Mouse (Mus musculus) MEL (cell line): Measurements from ENCODE around the gene Rabggtb. TPM values are rescaled to one million over a fixed set of nuclear protein-coding genes. Genes with fewer than 3 reads are reported as not detected.

Experiments
- DNase-seq: peaks from one replicate; pipeline ENCODE4 v3.0.0; 2011; ENCODE audit warnings: low read depth, low spot score
- H3K27ac ChIP-seq: 2 replicates; pipeline ENCODE4 v1.5.1; 2012; ENCODE audit warnings: low read depth, mild to moderate bottlenecking, control low read depth, low read length, moderate library complexity; ENCODE audit not compliant: control insufficient read depth
- H3K27me3 ChIP-seq, 2 experiments: fragments of 150-350 bp in 1 of 2; sonication (generic) in 1 of 2; 2 replicates each; pipeline ENCODE4 v1.6.1; 2012; ENCODE audit warnings: low read length in 2 of 2, mild to moderate bottlenecking in 2 of 2, improper control_type of control experiment in 1 of 2, moderate library complexity in 1 of 2; ENCODE audit not compliant: insufficient read depth in 2 of 2, control insufficient read depth in 1 of 2
- H3K36me3 ChIP-seq, 2 experiments: 2 replicates each; pipeline ENCODE4 v1.6.1; 2012 to 2014; ENCODE audit warnings: low read length in 2 of 2, improper control_type of control experiment in 1 of 2, inconsistent platforms in 1 of 2, mild to moderate bottlenecking in 1 of 2; ENCODE audit not compliant: insufficient read depth in 2 of 2, control insufficient read depth in 1 of 2
- H3K4me1 ChIP-seq, 2 experiments: fragments of 150-350 bp in 1 of 2; sonication (generic) in 1 of 2; 2 replicates each; pipeline ENCODE4 v1.6.1; 2012; ENCODE audit warnings: low read length in 2 of 2, improper control_type of control experiment in 1 of 2, mild to moderate bottlenecking in 1 of 2; ENCODE audit not compliant: insufficient read depth in 2 of 2, control insufficient read depth in 1 of 2
- H3K4me3 ChIP-seq, 2 experiments: fragments of 150-350 bp in 1 of 2; sonication (generic) in 1 of 2; 2 replicates each; pipeline ENCODE4 v1.5.1; 2012; ENCODE audit warnings: low read depth in 2 of 2, low read length in 2 of 2, mild to moderate bottlenecking in 2 of 2, moderate library complexity in 2 of 2, control low read depth in 1 of 2, improper control_type of control experiment in 1 of 2; ENCODE audit not compliant: control insufficient read depth in 1 of 2, insufficient read depth in 1 of 2
- H3K79me2 ChIP-seq: 2 replicates; pipeline ENCODE4 v1.6.1; 2012; ENCODE audit warnings: mild to moderate bottlenecking, low read length, moderate library complexity; ENCODE audit not compliant: control insufficient read depth, poor library complexity, insufficient read depth
- H3K9ac ChIP-seq: 2 replicates; pipeline ENCODE4 v1.6.1; 2012; ENCODE audit warnings: low read depth, mild to moderate bottlenecking, control low read depth, low read length, moderate library complexity; ENCODE audit not compliant: control insufficient read depth, poor library complexity, severe bottlenecking
- H3K9me3 ChIP-seq: fragments of 150-350 bp; sonication (generic); replicated peaks from 2 replicates; pipeline ENCODE4 v1.6.1; 2012; ENCODE audit warnings: mild to moderate bottlenecking, low read length, improper control_type of control experiment, moderate library complexity; ENCODE audit not compliant: insufficient read depth
- BHLHE40 ChIP-seq: IDR thresholded peaks from 2 replicates; pipeline ENCODE4 v1.6.1; 2012; ENCODE audit warnings: low read depth, mild to moderate bottlenecking, inconsistent platforms, low read length, improper control_type of control experiment, borderline replicate concordance
- CHD1 ChIP-seq: IDR thresholded peaks from 2 replicates; pipeline ENCODE4 v1.6.1; 2012; ENCODE audit warnings: low read depth, mild to moderate bottlenecking, inconsistent platforms, low read length, improper control_type of control experiment
- CTCF ChIP-seq, 3 experiments: IDR thresholded peaks in 2 of 3; conservative IDR thresholded peaks in 1 of 3; 2 replicates each; pipeline ENCODE4 v1.5.1; 2011 to 2012; ENCODE audit warnings: low read length in 3 of 3, low read depth in 2 of 3, mild to moderate bottlenecking in 2 of 3, improper control_type of control experiment in 1 of 3, inconsistent platforms in 1 of 3, mixed read lengths in 1 of 3, moderate library complexity in 1 of 3; ENCODE audit not compliant: control insufficient read depth in 1 of 3, insufficient read depth in 1 of 3, poor library complexity in 1 of 3, severe bottlenecking in 1 of 3
- E2F4 ChIP-seq: IDR thresholded peaks from 2 replicates; pipeline ENCODE4 v1.6.1; 2011; ENCODE audit warnings: low read depth, low read length, improper control_type of control experiment, borderline replicate concordance
- ELF1 ChIP-seq: IDR thresholded peaks from 2 replicates; pipeline ENCODE4 v1.6.1; 2014; ENCODE audit warnings: low read depth, mild to moderate bottlenecking, inconsistent platforms, low read length, improper control_type of control experiment, moderate library complexity
- GABPA ChIP-seq: IDR thresholded peaks from 2 replicates; pipeline ENCODE4 v1.6.1; 2012; ENCODE audit warnings: low read depth, mild to moderate bottlenecking, inconsistent platforms, low read length, improper control_type of control experiment, moderate library complexity
- GATA1 ChIP-seq: IDR thresholded peaks from 2 replicates; pipeline ENCODE4 v1.6.1; 2011; ENCODE audit warnings: low read depth, low read length, improper control_type of control experiment
- HCFC1 ChIP-seq: IDR thresholded peaks from 2 replicates; pipeline ENCODE4 v1.6.1; 2012; ENCODE audit warnings: low read depth, mild to moderate bottlenecking, inconsistent platforms, low read length, improper control_type of control experiment, moderate library complexity
- KAT2A ChIP-seq: conservative IDR thresholded peaks from 2 replicates; pipeline ENCODE4 v1.6.1; 2012; ENCODE audit warnings: low read depth, low read length, improper control_type of control experiment, inconsistent platforms
- MAFK ChIP-seq: IDR thresholded peaks from 2 replicates; pipeline ENCODE4 v1.6.1; 2011; ENCODE audit warnings: low read depth, mild to moderate bottlenecking, low read length, improper control_type of control experiment, borderline replicate concordance
- MEF2A ChIP-seq: IDR thresholded peaks from 2 replicates; pipeline ENCODE4 v1.6.1; 2014; ENCODE audit warnings: low read depth, mild to moderate bottlenecking, inconsistent platforms, low read length, improper control_type of control experiment; ENCODE audit not compliant: poor library complexity, insufficient replicate concordance, severe bottlenecking; ENCODE audit errors: extremely low read depth
- MXI1 ChIP-seq: IDR thresholded peaks from 2 replicates; pipeline ENCODE4 v1.6.1; 2011; ENCODE audit warnings: mild to moderate bottlenecking, low read depth, low read length, improper control_type of control experiment
- POLR2AphosphoS2 ChIP-seq: IDR thresholded peaks from 2 replicates; pipeline ENCODE4 v1.6.1; 2011; ENCODE audit warnings: low read length, improper control_type of control experiment
- POLR2AphosphoS5 ChIP-seq: IDR thresholded peaks from 2 replicates; pipeline ENCODE4 v1.6.1; 2012; ENCODE audit warnings: low read depth, borderline replicate concordance, mild to moderate bottlenecking, inconsistent platforms, low read length, moderate library complexity, mixed read lengths
- RAD21 ChIP-seq: IDR thresholded peaks from 2 replicates; pipeline ENCODE4 v1.6.1; 2011; ENCODE audit warnings: mild to moderate bottlenecking, low read depth, low read length, improper control_type of control experiment
- SMC3 ChIP-seq: IDR thresholded peaks from 2 replicates; pipeline ENCODE4 v1.6.1; 2011; ENCODE audit warnings: low read depth, low read length, improper control_type of control experiment
- TBP ChIP-seq: IDR thresholded peaks from 2 replicates; pipeline ENCODE4 v1.8.0; 2011; ENCODE audit warnings: low read depth, low read length, improper control_type of control experiment
- TCF12 ChIP-seq: IDR thresholded peaks from 2 replicates; pipeline ENCODE4 v1.6.1; 2014; ENCODE audit warnings: low read depth, mild to moderate bottlenecking, inconsistent platforms, low read length, improper control_type of control experiment, moderate library complexity
- UBTF ChIP-seq: IDR thresholded peaks from 2 replicates; pipeline ENCODE4 v1.6.1; 2012; ENCODE audit warnings: low read depth, mild to moderate bottlenecking, inconsistent platforms, low read length, improper control_type of control experiment, moderate library complexity, borderline replicate concordance; ENCODE audit not compliant: insufficient read depth
- ZC3H11A ChIP-seq: IDR thresholded peaks from 2 replicates; pipeline ENCODE4 v1.6.1; 2012; ENCODE audit warnings: low read depth, mild to moderate bottlenecking, inconsistent platforms, low read length, improper control_type of control experiment
- ZMIZ1 ChIP-seq: IDR thresholded peaks from 2 replicates; pipeline ENCODE4 v1.6.1; 2012; ENCODE audit warnings: low read depth, mild to moderate bottlenecking, inconsistent platforms, low read length, improper control_type of control experiment, moderate library complexity
- ZNF384 ChIP-seq: IDR thresholded peaks from 2 replicates; pipeline ENCODE4 v1.6.1; 2012; ENCODE audit warnings: low read depth, mild to moderate bottlenecking, inconsistent platforms, low read length, improper control_type of control experiment
- polyA plus RNA-seq, 2 experiments: library from polyadenylated mRNA; stranded (reverse) in 1 of 2; unstranded in 1 of 2; fragments of >175 nt in 1 of 2; fragments of >200 nt in 1 of 2; gene quantifications; 2 replicates each; pipeline versions ENCODE4 v1.2.1 to v1.2.4; 2012; ENCODE audit warnings: low replicate concordance in 2 of 2, low read depth in 1 of 2; ENCODE audit not compliant: insufficient read length in 2 of 2, insufficient read depth in 1 of 2, missing spikeins in 1 of 2
- total RNA-seq: library from RNA; depleted of rRNA; stranded (reverse); fragments of 300-350 nt; gene quantifications from 2 replicates; pipeline ENCODE4 v1.2.3, GENCODE M21; 2012

The Rabggtb gene
- total and polyA plus RNA-seq, 3 experiments: 146 to 175 TPM; not detected in 1

DNA sequence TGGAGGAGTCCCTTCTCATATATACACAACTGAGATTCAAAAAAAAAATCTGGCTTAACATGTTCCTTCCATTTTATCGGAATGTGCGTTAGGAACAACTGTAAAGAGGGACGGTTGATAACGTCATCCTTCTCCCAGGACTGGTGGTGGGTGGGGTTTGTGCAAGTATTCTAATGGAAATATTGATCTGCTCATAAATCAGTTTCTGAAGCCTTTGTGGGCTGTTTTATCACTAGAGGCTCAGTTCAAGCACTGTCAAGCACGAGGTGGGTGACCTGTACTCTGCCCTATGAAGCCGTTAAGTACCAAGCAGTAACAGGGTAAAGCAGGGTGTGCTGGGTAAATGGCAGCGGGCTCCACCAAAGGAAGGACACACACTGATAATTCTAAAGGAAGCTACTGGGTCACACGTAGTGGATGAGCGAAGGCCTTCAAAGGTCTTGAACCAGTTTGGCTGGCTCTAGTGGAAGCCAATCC is 47.0 kb upstream of the Rabggtb start:
- no peaks in the 10 kb centered on the region for H3K9me3 ChIP-seq
- no peak overlapping the region for H3K9ac ChIP-seq
- H3K27me3 ChIP-seq: no peaks in the 10 kb centered on the region
- DNase-seq: no peak
- no peaks in the 10 kb centered on the region for H3K4me1 ChIP-seq
- no peak for TF ChIP-seq CHD1
- no peak for TF ChIP-seq KAT2A
- TF ChIP-seq ZNF384: no peak
- no peak for TF ChIP-seq ZMIZ1
- TF ChIP-seq POLR2AphosphoS2: no peak
- TF ChIP-seq MXI1: no peak
- no peak for TF ChIP-seq GABPA
- TF ChIP-seq RAD21: no peak
- TF ChIP-seq MAFK: no peak
- TF ChIP-seq POLR2AphosphoS5: no peak
- no peak for TF ChIP-seq TBP
- no peak for TF ChIP-seq UBTF
- TF ChIP-seq MEF2A: no peak
- TF ChIP-seq TCF12: no peak
- no peak for TF ChIP-seq CTCF (IDR thresholded peaks at IDR 0.05 in 2 of 3, conservative IDR thresholded peaks at IDR 0.05 in 1 of 3; ENCODE audit: control insufficient read depth in 1 of 3, insufficient read depth in 1 of 3, low read depth in 2 of 3, low read length in 3 of 3, poor library complexity in 1 of 3, severe bottlenecking in 1 of 3)
- H3K79me2 ChIP-seq: no peaks in the 10 kb centered on the region
- no peak overlapping the region for H3K4me3 ChIP-seq
- H3K36me3 ChIP-seq: no peaks in the 10 kb centered on the region
- H3K27ac ChIP-seq: no peak overlapping the region

DNA sequence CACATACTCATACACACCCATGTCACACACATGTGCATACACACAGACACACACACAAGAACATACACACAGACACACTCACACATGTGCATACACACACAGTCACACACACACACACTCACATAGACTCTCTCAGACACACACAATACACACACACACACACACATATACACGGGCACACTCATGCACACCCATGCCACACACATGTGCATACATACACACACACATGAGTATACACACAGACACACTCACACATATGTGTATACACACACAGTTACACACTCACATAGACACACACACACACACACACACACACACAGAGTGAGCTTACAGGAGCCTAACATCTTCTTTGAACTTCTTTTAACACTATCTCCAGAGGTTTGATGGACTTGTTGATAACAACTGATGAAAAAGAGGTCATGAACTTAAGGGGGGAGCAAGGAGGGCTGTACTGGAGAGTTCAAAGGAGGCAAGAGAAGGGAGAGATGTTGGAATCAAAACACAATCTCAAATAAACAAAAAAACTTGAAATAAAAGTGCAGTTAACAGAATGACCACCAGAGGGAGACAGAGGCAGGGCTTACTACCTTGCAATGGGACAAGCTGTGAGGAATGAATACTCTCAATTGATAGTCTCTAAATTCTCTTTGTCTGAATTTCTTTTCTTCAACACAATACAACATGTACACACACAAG is 46.4 kb upstream of the Rabggtb start:
- DNase-seq: peak; percentile 73
- H3K27me3 ChIP-seq: 0 out of 4 replicates have a peak, but pooled peaks cover 0 to 3% of the 10 kb centered on the region in 2 experiments
- no peak for TF ChIP-seq BHLHE40
- peak; percentile 64 to 94 (median 90) for TF ChIP-seq CTCF (IDR thresholded peaks at IDR 0.05 in 2 of 3, conservative IDR thresholded peaks at IDR 0.05 in 1 of 3; ENCODE audit: control insufficient read depth in 1 of 3, insufficient read depth in 1 of 3, low read depth in 2 of 3, low read length in 3 of 3, poor library complexity in 1 of 3, severe bottlenecking in 1 of 3)
- peak; percentile 69 for TF ChIP-seq ZNF384
- peak; percentile 88 for TF ChIP-seq RAD21
- peak; percentile 70 for TF ChIP-seq ZC3H11A
- peak; percentile 82 for TF ChIP-seq SMC3
- no peak for TF ChIP-seq E2F4
- no peak for TF ChIP-seq GATA1
- no peak for TF ChIP-seq ELF1
- TF ChIP-seq HCFC1: no peak
- TF ChIP-seq, all 39 proteins: peak for 5
- Histone ChIP-seq H3K4me1 (no peaks in the 10 kb centered on the region), H3K36me3 (no peaks in the 10 kb centered on the region), H3K27ac (no peak overlapping the region), H3K9me3 (no peaks in the 10 kb centered on the region), H3K79me2 (no peaks in the 10 kb centered on the region), H3K4me3 (no peak overlapping the region), H3K9ac (no peak overlapping the region)
